Mouse (Mus musculus) gastrocnemius, postnatal 36 days (tissue): ENCODE data around the gene Plxnb1. TPM values are rescaled to one million over a fixed set of nuclear protein-coding genes. Genes with fewer than 3 reads are reported as not detected.

Source experiments
- DNase-seq, 2 experiments: peaks; one replicate each; pipeline ENCODE4 v3.0.0; 2022
- intact Hi-C: fragments of 180-260 bp; cut with DNase I; formaldehyde crosslinking; loops from one replicate; pipeline ENCODE4 v1.15.1; 2025
- total RNA-seq, 2 experiments: library from RNA; stranded (reverse); gene quantifications; 2 replicates each; pipeline ENCODE4 v1.2.3; 2021

The Plxnb1 gene
- total RNA-seq, 2 experiments from 2014 or later, result 0.64 to 0.99 TPM

- intact Hi-C loops, result no loop called here
- no peak for DNase-seq
Observed at GRCm38 (mm10) chr9:109098969-109099368, 3.8 kb downstream of the Plxnb1 start.

- no peak for DNase-seq
- intact Hi-C loops, result no loop called here
Observed at GRCm38 (mm10) chr9:109100307-109100928, 5.2 kb downstream of the Plxnb1 start.

- intact Hi-C loops, result no loop called here
- no peak for DNase-seq
Observed at GRCm38 (mm10) chr9:109101933-109102445, 6.8 kb downstream of the Plxnb1 start.

GRCm38 (mm10) chr9:109102541-109102940 is 7.4 kb downstream of the Plxnb1 start:
- DNase-seq, result no peak
- intact Hi-C loops, result no loop called here

- DNase-seq, result no peak
- intact Hi-C loops, result no loop called here
Observed at GRCm38 (mm10) chr9:109103250-109103649, 8.1 kb downstream of the Plxnb1 start.

GRCm38 (mm10) chr9:109104083-109104482 is 8.9 kb downstream of the Plxnb1 start:
- DNase-seq, result no peak

GRCm38 (mm10) chr9:109105011-109105410 is 9.8 kb downstream of the Plxnb1 start:
- DNase-seq, result no peak
- intact Hi-C loops, result no loop called here

More at GRCm38 (mm10) chr9:109104083-109104482, 8.9 kb downstream of the Plxnb1 start:
- intact Hi-C loops, result no loop called here

- intact Hi-C loops, result no loop called here
- DNase-seq, result no peak
Observed at GRCm38 (mm10) chr9:109105648-109106047, 10.5 kb downstream of the Plxnb1 start.

- intact Hi-C loops, result no loop called here
- DNase-seq, result no peak
Observed at GRCm38 (mm10) chr9:109107341-109107740, 12.2 kb downstream of the Plxnb1 start.

GRCm38 (mm10) chr9:109110240-109110639 is 15.1 kb downstream of the Plxnb1 start:
- DNase-seq, result no peak
- intact Hi-C loops, result no loop called here

GRCm38 (mm10) chr9:109111101-109111500 is 15.9 kb downstream of the Plxnb1 start:
- no peak for DNase-seq
- intact Hi-C loops, result no loop called here

- intact Hi-C loops, result no loop called here
- peak in 1 of 2 experiments; percentile 2 for DNase-seq
Observed at GRCm38 (mm10) chr9:109111591-109111990, 16.4 kb downstream of the Plxnb1 start.

GRCm38 (mm10) chr9:109113331-109113730 is 18.1 kb downstream of the Plxnb1 start:
- no peak for DNase-seq
- intact Hi-C loops, result no loop called here

- intact Hi-C loops, result no loop called here
Observed at GRCm38 (mm10) chr9:109114276-109114675, 19.1 kb downstream of the Plxnb1 start.

GRCm38 (mm10) chr9:109114871-109115270 is 19.7 kb downstream of the Plxnb1 start:
- no peak for DNase-seq
- intact Hi-C loops, result no loop called here

More at GRCm38 (mm10) chr9:109114276-109114675, 19.1 kb downstream of the Plxnb1 start:
- no peak for DNase-seq

GRCm38 (mm10) chr9:109116205-109116604 is 21.0 kb downstream of the Plxnb1 start:
- intact Hi-C loops, result no loop called here

GRCm38 (mm10) chr9:109118106-109118505 is 22.9 kb downstream of the Plxnb1 start:
- peak; percentile 21 to 31 for DNase-seq
- intact Hi-C loops, result no loop called here

More at GRCm38 (mm10) chr9:109116205-109116604, 21.0 kb downstream of the Plxnb1 start:
- no peak for DNase-seq

- intact Hi-C loops, result no loop called here
- no peak for DNase-seq
Observed at GRCm38 (mm10) chr9:109119571-109119970, 24.4 kb downstream of the Plxnb1 start.

- intact Hi-C loops, result loop anchor here (2.0 kb wide), 1 partner anchor 34 kb away; no protein-coding TSS in a partner anchor
- no peak for DNase-seq
Observed at GRCm38 (mm10) chr9:109120956-109121355, 25.8 kb downstream of the Plxnb1 start.

GRCm38 (mm10) chr9:109122553-109123085 is 27.4 kb downstream of the Plxnb1 start:
- intact Hi-C loops, result loop anchor here (2.0 kb wide), 1 partner anchor 122 kb away; no protein-coding TSS in a partner anchor
- no peak for DNase-seq

- intact Hi-C loops, result loop anchor here (2.0 kb wide), 1 partner anchor 122 kb away; no protein-coding TSS in a partner anchor
- no peak for DNase-seq
Observed at GRCm38 (mm10) chr9:109123266-109123665, 28.1 kb downstream of the Plxnb1 start.

GRCm38 (mm10) chr9:109124164-109124563 is 29.0 kb downstream of the Plxnb1 start:
- no peak for DNase-seq
- intact Hi-C loops, result no loop called here
